In genomic region chr15:98140809-98141208, GRCm38 (mm10) we compare ENCODE assay signal across 27 mouse cellular contexts. TPM values are rescaled to one million over a fixed set of nuclear protein-coding genes. Genes with fewer than 3 reads are reported as not detected.
DNase-seq lines count a peak whose midpoint lies in the region; ATAC-seq and TF ChIP-seq lines count a peak whose summit lies in the region.
"Had no signal": no experiment of that assay in that cellular context is flagged by ENCODE, and none has a peak within 500 bp of the region (broad histone marks: within the 10 kb centered on the region; RNA-seq: fewer than 3 reads in every experiment).

No protein-coding gene starts in this region.

- DNase-seq in gastrocnemius, adult 18-20 months (ENCODE audit: low spot score), result peak; percentile 56
- no peak for DNase-seq in gastrocnemius, postnatal 36 days
- peak; percentile 45 for DNase-seq in heart, adult 11 months
- DNase-seq in heart, embryonic 10.5 days (ENCODE audit: low spot score), result no peak
- peak; percentile 36 for DNase-seq in kidney, postnatal 0 days (ENCODE audit: low spot score)
- no peak for DNase-seq in kidney, postnatal 36 days
- DNase-seq: adrenal gland, adult 8-10 months; adrenal gland, postnatal 14 days; adrenal gland, postnatal 36 days; B cell, adult 2 months; cerebellum, adult 11-12 months; cerebellum, adult 2 months; cerebellum, adult 9-10 months; cerebellum, postnatal 10 days; cerebellum, postnatal 25 days had no signal

- intact Hi-C loops in gastrocnemius, postnatal 36 days (cut with DNase I), result no loop called here

- peaks cover 12% of the 10 kb centered on the region; the same call in 1 of the 2 replicates for H3K4me1 ChIP-seq in heart, embryonic 10.5 days
- no peaks in the 10 kb centered on the region; the same call in 1 of the 2 replicates for H3K4me1 ChIP-seq in kidney, postnatal 0 days (replicated peaks; ENCODE audit: insufficient read depth, low read length)

- H3K9me3 ChIP-seq in heart, embryonic 10.5 days, result no peaks in the 10 kb centered on the region
- no peaks in the 10 kb centered on the region for H3K9me3 ChIP-seq in kidney, postnatal 0 days (replicated peaks; ENCODE audit: low read length)
- H3K9me3 ChIP-seq: embryonic facial prominence, embryonic 10.5 days; embryonic facial prominence, embryonic 12.5 days; forebrain, embryonic 13.5 days; forebrain, embryonic 15.5 days; G1E had no signal

- H3K9ac ChIP-seq in kidney, postnatal 0 days (ENCODE audit: low read depth, low read length), result no peak overlapping the region
- H3K9ac ChIP-seq: embryonic facial prominence, embryonic 12.5 days; forebrain, embryonic 13.5 days; forebrain, embryonic 15.5 days had no signal

- no peaks in the 10 kb centered on the region for H3K27me3 ChIP-seq in heart, embryonic 10.5 days (ENCODE audit: insufficient read depth, poor library complexity, severe bottlenecking)
- no peaks in the 10 kb centered on the region for H3K27me3 ChIP-seq in kidney, postnatal 0 days (ENCODE audit: insufficient read depth, low read length)
- H3K27me3 ChIP-seq: CH12.LX; embryonic facial prominence, embryonic 12.5 days; forebrain, embryonic 13.5 days; forebrain, embryonic 15.5 days; Patski had no signal

- peaks cover 64% of the 10 kb centered on the region for H3K36me3 ChIP-seq in heart, embryonic 10.5 days
- peaks cover 18% of the 10 kb centered on the region for H3K36me3 ChIP-seq in kidney, postnatal 0 days (ENCODE audit: insufficient read depth, low read length)

- H3K27ac ChIP-seq in heart, embryonic 10.5 days, result no peak overlapping the region
- no peak overlapping the region for H3K27ac ChIP-seq in kidney, postnatal 0 days
- H3K27ac ChIP-seq: embryonic facial prominence, embryonic 10.5 days; embryonic facial prominence, embryonic 12.5 days; forebrain, embryonic 13.5 days; forebrain, embryonic 15.5 days had no signal

- 93% methylated on average over 5 of the region's 5 CpGs for WGBS in heart, embryonic 10.5 days
- 52% methylated on average over 5 of the region's 5 CpGs for WGBS in kidney, postnatal 0 days

- no peak for TF ChIP-seq CTCF in kidney, postnatal 0 days (IDR thresholded peaks at IDR 0.05; ENCODE audit: low read depth)

- no peak for ATAC-seq in kidney, postnatal 0 days (replicated peaks; ENCODE audit: low FRiP score, low read depth)
- ATAC-seq: activated CD4-positive, CD25-positive, alpha-beta regulatory T cell, adult 4 months; CD4-positive, CD25-positive, alpha-beta regulatory T cell, adult 4 months; forebrain, embryonic 13.5 days; forebrain, embryonic 15.5 days; Patski had no signal

- H3K4me3 ChIP-seq in heart, embryonic 10.5 days, result no peak overlapping the region
- H3K4me3 ChIP-seq in kidney, postnatal 0 days (replicated peaks; ENCODE audit: low read depth, low read length), result no peak overlapping the region
- H3K4me3 ChIP-seq: embryonic facial prominence, embryonic 10.5 days; embryonic facial prominence, embryonic 12.5 days; forebrain, embryonic 13.5 days; forebrain, embryonic 15.5 days had no signal

- no peak overlapping the region for H3K4me2 ChIP-seq in kidney, postnatal 0 days (ENCODE audit: low read length)
- H3K4me2 ChIP-seq: embryonic facial prominence, embryonic 12.5 days; forebrain, embryonic 13.5 days; forebrain, embryonic 15.5 days had no signal

RNA-seq across cellular contexts. Expression of gene Asb8, which starts 24.6 kb away (rescaled TPM):
- 100 to 1,000 TPM; 113 to 114 TPM for total RNA-seq in gastrocnemius, adult 18-20 months (2021)
- 100 to 1,000 TPM; 107 to 122 TPM for total RNA-seq in gastrocnemius, postnatal 36 days (2021)
- 54.9 and 77.1 TPM in 2 replicates for polyA plus RNA-seq in heart, embryonic 10.5 days (2016; fragmentation: Nextera tagmentation; extraction: Ambion mirVana)
- 49.5 and 52.5 TPM in 2 replicates for polyA plus RNA-seq in kidney, postnatal 0 days (2015; fragmentation: Nextera tagmentation; extraction: Ambion mirVana)

RNA-seq across cellular contexts. Expression of gene Ccdc184, which starts 26.1 kb away (rescaled TPM):
- total RNA-seq in gastrocnemius, adult 18-20 months (2021), result not detected
- total RNA-seq in gastrocnemius, postnatal 36 days (2021), result not detected
- 0.58 and 0.85 TPM in 2 replicates for polyA plus RNA-seq in heart, embryonic 10.5 days (2016; fragmentation: Nextera tagmentation; extraction: Ambion mirVana)
- polyA plus RNA-seq in kidney, postnatal 0 days (2015; fragmentation: Nextera tagmentation; extraction: Ambion mirVana), result 1.3 and 1.7 TPM in 2 replicates
- total RNA-seq: G1E had no signal
- polyA plus RNA-seq: G1E, Patski had no signal

RNA-seq across cellular contexts. Expression of gene Senp1, which starts 47.3 kb away (rescaled TPM):
- total RNA-seq in gastrocnemius, adult 18-20 months (2021), result 1 to 10 TPM; 6.1 to 6.3 TPM
- 1 to 10 TPM; 6.0 to 8.1 TPM for total RNA-seq in gastrocnemius, postnatal 36 days (2021)
- 26.8 and 30.5 TPM in 2 replicates for polyA plus RNA-seq in heart, embryonic 10.5 days (2016; fragmentation: Nextera tagmentation; extraction: Ambion mirVana)
- polyA plus RNA-seq in kidney, postnatal 0 days (2015; fragmentation: Nextera tagmentation; extraction: Ambion mirVana), result 17.1 and 17.9 TPM in 2 replicates

RNA-seq across cellular contexts. Expression of gene Pfkm, which starts 48.4 kb away (rescaled TPM):
- 1,000 to 10,000 TPM; 2,870 to 2,899 TPM for total RNA-seq in gastrocnemius, adult 18-20 months (2021)
- 1,000 to 10,000 TPM; 2,575 to 2,874 TPM for total RNA-seq in gastrocnemius, postnatal 36 days (2021)
- polyA plus RNA-seq in heart, embryonic 10.5 days (2016; fragmentation: Nextera tagmentation; extraction: Ambion mirVana), result 47.1 and 67.5 TPM in 2 replicates
- 34.2 and 35.3 TPM in 2 replicates for polyA plus RNA-seq in kidney, postnatal 0 days (2015; fragmentation: Nextera tagmentation; extraction: Ambion mirVana)

RNA-seq across cellular contexts. Expression of gene Olfr288, which starts 54.5 kb away (rescaled TPM):
- not detected for total RNA-seq in gastrocnemius, adult 18-20 months (2021)
- not detected for total RNA-seq in gastrocnemius, postnatal 36 days (2021)
- not detected in 2 replicates for polyA plus RNA-seq in heart, embryonic 10.5 days (2016; fragmentation: Nextera tagmentation; extraction: Ambion mirVana)
- not detected in 2 replicates for polyA plus RNA-seq in kidney, postnatal 0 days (2015; fragmentation: Nextera tagmentation; extraction: Ambion mirVana)
- total RNA-seq: adrenal gland, adult 18-20 months; adrenal gland, adult 8-10 months; adrenal gland, postnatal 14 days; adrenal gland, postnatal 36 days; CH12.LX; G1E had no signal
- polyA plus RNA-seq: activated CD4-positive, CD25-positive, alpha-beta regulatory T cell, adult 4 months; CD4-positive, CD25-positive, alpha-beta regulatory T cell, adult 4 months; embryonic facial prominence, embryonic 10.5 days; embryonic facial prominence, embryonic 12.5 days; embryonic facial prominence, embryonic 14.5 days; forebrain, embryonic 11.5 days; forebrain, embryonic 13.5 days; forebrain, embryonic 15.5 days; G1E; Patski had no signal

Comparison
In these comparisons a context has a peak if more than half of its experiments do, and no peak if none do; other contexts are left out.
1. DNase-seq: peak in gastrocnemius, adult 18-20 months (single experiment), heart, adult 11 months (single experiment) and kidney, postnatal 0 days (single experiment); none in gastrocnemius, postnatal 36 days (0 of 2), heart, embryonic 10.5 days (single experiment) and kidney, postnatal 36 days (0 of 2).